Mouse (Mus musculus): ENCODE measurements around the gene Slc25a23. TPM values are rescaled to one million over a fixed set of nuclear protein-coding genes. Genes with fewer than 3 reads are reported as not detected.

The Slc25a23 gene
- polyA plus RNA-seq, 1 experiment from 2014 or later: 43.7 TPM

Other genes with a start within 250 kb of the Slc25a23 start
- gene Rfx2, start 228.8 kb downstream of the Slc25a23 start, polyA plus RNA-seq (2015; fragmentation: Nextera tagmentation; extraction: Ambion mirVana): 5.1 and 5.3 TPM in 2 replicates
- gene Acsbg2, start 185.4 kb downstream of the Slc25a23 start, polyA plus RNA-seq (2015; fragmentation: Nextera tagmentation; extraction: Ambion mirVana): not detected in 2 replicates
- 0.41 and 0.49 TPM in 2 replicates for gene 1700061G19Rik, start 184.4 kb downstream of the Slc25a23 start, polyA plus RNA-seq (2015; fragmentation: Nextera tagmentation; extraction: Ambion mirVana)
- gene Mllt1, start 124.4 kb downstream of the Slc25a23 start, polyA plus RNA-seq (2015; fragmentation: Nextera tagmentation; extraction: Ambion mirVana): 69.0 and 74.9 TPM in 2 replicates
- gene Acer1, start 77.7 kb downstream of the Slc25a23 start, polyA plus RNA-seq (2015; fragmentation: Nextera tagmentation; extraction: Ambion mirVana): not detected in 2 replicates
- gene Clpp, start 69.6 kb downstream of the Slc25a23 start, polyA plus RNA-seq (2015; fragmentation: Nextera tagmentation; extraction: Ambion mirVana): 164 and 177 TPM in 2 replicates
- gene Alkbh7, start 62.5 kb downstream of the Slc25a23 start, polyA plus RNA-seq (2015; fragmentation: Nextera tagmentation; extraction: Ambion mirVana): 56.2 and 59.4 TPM in 2 replicates
- gene Pspn, start 59.8 kb downstream of the Slc25a23 start, polyA plus RNA-seq (2015; fragmentation: Nextera tagmentation; extraction: Ambion mirVana): 0.43 and 0.49 TPM in 2 replicates
- 63.2 and 70.7 TPM in 2 replicates for gene Gtf2f1, start 48.6 kb downstream of the Slc25a23 start, polyA plus RNA-seq (2015; fragmentation: Nextera tagmentation; extraction: Ambion mirVana)
- 0.26 and 0.46 TPM in 2 replicates for gene Gm17949, start 48.4 kb downstream of the Slc25a23 start, polyA plus RNA-seq (2015; fragmentation: Nextera tagmentation; extraction: Ambion mirVana)
- gene Khsrp, start 28.3 kb downstream of the Slc25a23 start, polyA plus RNA-seq (2015; fragmentation: Nextera tagmentation; extraction: Ambion mirVana): 25.8 and 29.1 TPM in 2 replicates
- gene Slc25a41, start 18.2 kb downstream of the Slc25a23 start, polyA plus RNA-seq (2015; fragmentation: Nextera tagmentation; extraction: Ambion mirVana): not detected in 2 replicates
- 1.6 and 10.2 TPM in 2 replicates for gene Crb3, start 758 bp downstream of the Slc25a23 start, polyA plus RNA-seq (2015; fragmentation: Nextera tagmentation; extraction: Ambion mirVana)
- gene Dennd1c, start 18.7 kb upstream of the Slc25a23 start, polyA plus RNA-seq (2015; fragmentation: Nextera tagmentation; extraction: Ambion mirVana): 5.6 and 7.7 TPM in 2 replicates
- gene Tubb4a, start 27.9 kb upstream of the Slc25a23 start, polyA plus RNA-seq (2015; fragmentation: Nextera tagmentation; extraction: Ambion mirVana): 309 and 350 TPM in 2 replicates
- gene Tnfsf9, start 45.5 kb upstream of the Slc25a23 start, polyA plus RNA-seq (2015; fragmentation: Nextera tagmentation; extraction: Ambion mirVana): 7.7 and 8.5 TPM in 2 replicates
- gene Cd70, start 89.9 kb upstream of the Slc25a23 start, polyA plus RNA-seq (2015; fragmentation: Nextera tagmentation; extraction: Ambion mirVana): 1.7 and 1.8 TPM in 2 replicates
- 0.37 TPM in 1 of 2 replicates, not detected in the other for gene Tnfsf14, start 134.3 kb upstream of the Slc25a23 start, polyA plus RNA-seq (2015; fragmentation: Nextera tagmentation; extraction: Ambion mirVana)
- 3.7 and 4.0 TPM in 2 replicates for gene C3, start 168.3 kb upstream of the Slc25a23 start, polyA plus RNA-seq (2015; fragmentation: Nextera tagmentation; extraction: Ambion mirVana)
- gene Gpr108, start 188.6 kb upstream of the Slc25a23 start, polyA plus RNA-seq (2015; fragmentation: Nextera tagmentation; extraction: Ambion mirVana): 23.3 and 27.6 TPM in 2 replicates
- gene Trip10, start 189.6 kb upstream of the Slc25a23 start, polyA plus RNA-seq (2015; fragmentation: Nextera tagmentation; extraction: Ambion mirVana): 9.3 and 15.9 TPM in 2 replicates
- 1.6 and 10.9 TPM in 2 replicates for gene Vav1, start 219.2 kb upstream of the Slc25a23 start, polyA plus RNA-seq (2015; fragmentation: Nextera tagmentation; extraction: Ambion mirVana)